Comparison of ENCODE assay signal across 22 mouse cellular contexts in the genomic region with DNA sequence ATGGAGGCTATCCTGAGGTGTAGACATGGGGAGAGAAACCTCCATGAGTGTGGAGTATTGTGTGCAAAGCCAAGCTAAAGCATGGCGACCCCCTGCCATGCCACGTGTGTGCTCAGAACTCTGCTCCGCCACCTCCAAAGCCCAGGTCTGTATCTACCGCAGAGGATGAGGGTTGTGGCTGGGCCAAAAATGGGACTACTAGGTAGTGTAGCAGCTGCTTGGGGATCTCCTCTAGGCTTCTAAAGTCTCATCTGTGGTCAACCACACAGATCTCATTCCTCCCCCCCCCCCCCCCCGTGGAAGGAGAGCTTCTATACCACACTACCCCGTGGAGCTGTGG. TPM values are rescaled to one million over a fixed set of nuclear protein-coding genes. Genes with fewer than 3 reads are reported as not detected.
DNase-seq lines count a peak whose midpoint lies in the region; ATAC-seq lines count a peak whose summit lies in the region.
"Had no signal": no experiment of that assay in that cellular context is flagged by ENCODE, and none has a peak within 500 bp of the region (broad histone marks: within the 10 kb centered on the region; RNA-seq: fewer than 3 reads in every experiment).

No protein-coding gene starts in this region.

- H3K27ac ChIP-seq in kidney, embryonic 15.5 days: peak overlapping the region; percentile 48
- H3K27ac ChIP-seq: embryonic facial prominence, embryonic 15.5 days; forebrain, embryonic 10.5 days; heart, embryonic 13.5 days; limb, embryonic 13.5 days; liver, embryonic 15.5 days; neural tube, embryonic 12.5 days had no signal

- ATAC-seq in kidney, embryonic 15.5 days (replicated peaks; ENCODE audit: low FRiP score): no peak
- ATAC-seq in activated CD4-positive, CD25-positive, alpha-beta regulatory T cell, adult 4 months: peak; percentile 86
- ATAC-seq: hindbrain, embryonic 16.5 days; midbrain, embryonic 16.5 days had no signal

- no peaks in the 10 kb centered on the region for H3K27me3 ChIP-seq in kidney, embryonic 15.5 days
- H3K27me3 ChIP-seq: embryonic facial prominence, embryonic 15.5 days; heart, embryonic 13.5 days; limb, embryonic 13.5 days; neural tube, embryonic 12.5 days had no signal

- no peaks in the 10 kb centered on the region for H3K9me3 ChIP-seq in kidney, embryonic 15.5 days (replicated peaks)
- H3K9me3 ChIP-seq: embryonic facial prominence, embryonic 15.5 days; forebrain, embryonic 10.5 days; heart, embryonic 13.5 days; limb, embryonic 13.5 days; liver, embryonic 15.5 days; neural tube, embryonic 12.5 days had no signal

- H3K4me3 ChIP-seq in kidney, embryonic 15.5 days (replicated peaks): no peak overlapping the region
- H3K4me3 ChIP-seq: embryonic facial prominence, embryonic 15.5 days; forebrain, embryonic 10.5 days; heart, embryonic 13.5 days; limb, embryonic 13.5 days; liver, embryonic 15.5 days; megakaryocyte, embryonic 14.5 days; neural tube, embryonic 12.5 days had no signal

- WGBS in kidney, embryonic 15.5 days: 86% methylated on average over 6 of the region's 6 CpGs

- peaks cover 34% of the 10 kb centered on the region for H3K4me1 ChIP-seq in kidney, embryonic 15.5 days
- H3K4me1 ChIP-seq: megakaryocyte, embryonic 14.5 days had no signal

- no peaks in the 10 kb centered on the region for H3K36me3 ChIP-seq in kidney, embryonic 15.5 days
- H3K36me3 ChIP-seq: embryonic facial prominence, embryonic 15.5 days; heart, embryonic 13.5 days; limb, embryonic 13.5 days; liver, embryonic 15.5 days; neural tube, embryonic 12.5 days had no signal

- no peak overlapping the region for H3K9ac ChIP-seq in kidney, embryonic 15.5 days
- H3K9ac ChIP-seq: embryonic facial prominence, embryonic 15.5 days; heart, embryonic 13.5 days; limb, embryonic 13.5 days; liver, embryonic 15.5 days; neural tube, embryonic 12.5 days had no signal

- no peak overlapping the region for H3K4me2 ChIP-seq in kidney, embryonic 15.5 days
- H3K4me2 ChIP-seq: embryonic facial prominence, embryonic 15.5 days; heart, embryonic 13.5 days; limb, embryonic 13.5 days; liver, embryonic 15.5 days; neural tube, embryonic 12.5 days had no signal

- DNase-seq in kidney, adult 18-20 months: no peak
- peak; percentile 50 to 62 for DNase-seq in natural killer cell, adult 2 months (ENCODE audit: low spot score in 2 of 2)
- peak; percentile 52 for DNase-seq in thymus, postnatal 25 days
- DNase-seq in MN1 (ENCODE audit: low spot score): no peak
- DNase-seq in ovary, postnatal 14 days (ENCODE audit: low spot score): no peak
- DNase-seq in embryo, embryonic 9.5 days (ENCODE audit: extremely low spot score): no peak
- DNase-seq: cerebellum, postnatal 10 days; heart, postnatal 4 days; lung, postnatal 10 days; right cerebral cortex, postnatal 14 days had no signal

RNA-seq across cellular contexts. Expression of a gene that starts 18.7 kb away (rescaled TPM):
- polyA plus RNA-seq in kidney, embryonic 15.5 days (2015; fragmentation: Nextera tagmentation; extraction: Ambion mirVana): 6.4 and 7.3 TPM in 2 replicates
- under 1 TPM in 1 of 2 experiments, not detected in 1; 0.13 TPM for polyA plus RNA-seq in activated CD4-positive, CD25-positive, alpha-beta regulatory T cell, adult 4 months (2017; shearing (Covaris generic))

RNA-seq across cellular contexts. Expression of a gene that starts 41.6 kb away (rescaled TPM):
- 35.3 and 37.6 TPM in 2 replicates for polyA plus RNA-seq in kidney, embryonic 15.5 days (2015; fragmentation: Nextera tagmentation; extraction: Ambion mirVana)
- 10 to 100 TPM; 29.3 to 37.0 TPM for polyA plus RNA-seq in activated CD4-positive, CD25-positive, alpha-beta regulatory T cell, adult 4 months (2017; shearing (Covaris generic))

RNA-seq across cellular contexts. Expression of a gene that starts 43.4 kb away (rescaled TPM):
- polyA plus RNA-seq in kidney, embryonic 15.5 days (2015; fragmentation: Nextera tagmentation; extraction: Ambion mirVana): not detected in 2 replicates
- not detected for polyA plus RNA-seq in activated CD4-positive, CD25-positive, alpha-beta regulatory T cell, adult 4 months (2017; shearing (Covaris generic))
- polyA plus RNA-seq: embryonic facial prominence, embryonic 15.5 days; heart, embryonic 13.5 days; hindbrain, embryonic 16.5 days; limb, embryonic 13.5 days; liver, embryonic 15.5 days; urinary bladder, adult 2 months had no signal

RNA-seq across cellular contexts. Expression of a gene that starts 59.3 kb away (rescaled TPM):
- 34.6 and 39.1 TPM in 2 replicates for polyA plus RNA-seq in kidney, embryonic 15.5 days (2015; fragmentation: Nextera tagmentation; extraction: Ambion mirVana)
- polyA plus RNA-seq in activated CD4-positive, CD25-positive, alpha-beta regulatory T cell, adult 4 months (2017; shearing (Covaris generic)): 10 to 100 TPM; 10.7 to 14.5 TPM

Comparison
In these comparisons a context has a peak if more than half of its experiments do, and no peak if none do; other contexts are left out.
1. DNase-seq: peak in natural killer cell, adult 2 months (2 of 2) and thymus, postnatal 25 days (single experiment); none in kidney, adult 18-20 months (single experiment), MN1 (single experiment), ovary, postnatal 14 days (single experiment) and embryo, embryonic 9.5 days (single experiment).